Mouse (Mus musculus): ENCODE results near the gene Ovol1. TPM values are rescaled to one million over a fixed set of nuclear protein-coding genes. Genes with fewer than 3 reads are reported as not detected.

Ovol1 gene
- total RNA-seq, 2 experiments from 2014 or later, result not detected

DNA sequence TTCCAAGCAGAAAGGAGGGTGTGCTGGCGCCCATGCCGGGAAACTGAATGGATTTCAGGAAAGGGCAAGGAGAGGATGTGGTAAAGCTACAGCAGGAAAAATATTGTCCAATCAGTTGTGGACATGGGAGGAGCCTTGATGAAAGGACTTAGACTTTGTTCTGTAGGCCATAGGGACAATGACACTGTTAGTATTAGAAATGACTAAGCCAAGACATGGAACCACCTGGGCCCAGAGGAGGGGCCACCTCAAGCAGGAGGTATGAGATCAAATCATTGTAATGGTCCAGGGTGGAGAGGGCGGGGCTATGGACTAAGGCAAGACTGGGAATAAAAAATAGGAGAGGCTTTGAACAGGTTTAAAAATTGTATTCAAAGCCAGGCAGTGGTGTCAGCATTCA is 41.7 kb downstream of the Ovol1 start:
- DNase-seq, result no peak

- DNase-seq, result peak; percentile 40 to 50
Observed at GRCm38 (mm10) chr19:5516906-5517505, 43.4 kb downstream of the Ovol1 start.

DNA sequence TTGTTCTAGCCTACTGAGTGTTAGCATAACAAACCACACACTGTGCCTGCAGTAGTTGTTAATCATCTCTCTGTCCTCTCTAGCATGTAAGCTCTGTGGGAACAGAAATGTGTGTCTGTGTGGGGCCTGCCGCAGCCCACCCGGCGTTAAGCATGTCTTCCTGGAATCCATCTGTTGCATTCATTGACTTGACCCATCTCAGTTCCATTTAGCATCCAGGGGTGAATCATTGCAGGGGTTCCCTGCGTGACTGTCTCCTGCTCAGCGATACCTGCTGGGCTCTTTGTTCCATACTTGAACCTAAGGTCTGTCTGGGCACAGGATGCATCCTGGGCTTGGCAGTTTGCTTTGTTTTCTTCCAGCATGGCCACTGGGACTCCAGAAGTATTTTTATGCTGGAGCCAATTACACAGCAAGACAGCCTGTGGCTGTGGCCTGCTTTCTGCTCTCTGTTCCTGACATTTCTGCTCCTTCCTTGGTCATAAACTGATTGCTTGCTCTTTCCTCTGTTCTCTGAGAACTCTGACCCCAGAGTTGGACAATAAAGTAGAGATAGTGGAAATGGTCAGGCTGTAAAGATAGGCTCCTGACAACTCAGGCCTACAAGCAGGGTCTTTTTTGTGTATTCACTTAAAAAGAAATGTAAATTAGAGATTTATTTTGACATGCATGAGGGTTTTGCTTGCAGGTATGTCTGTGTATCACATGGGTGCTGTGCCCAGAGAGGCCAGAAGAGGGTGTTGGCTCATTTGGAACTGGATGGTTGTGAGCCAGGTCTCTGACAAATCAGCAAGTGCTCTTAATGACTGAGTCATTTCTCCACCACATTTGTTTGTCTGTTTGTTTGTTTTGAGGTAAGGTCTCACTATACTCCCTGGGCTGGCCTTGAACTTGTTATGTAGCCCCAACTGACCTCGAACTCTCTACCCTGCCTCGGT is 44.3 kb downstream of the Ovol1 start:
- no peak for DNase-seq

DNA sequence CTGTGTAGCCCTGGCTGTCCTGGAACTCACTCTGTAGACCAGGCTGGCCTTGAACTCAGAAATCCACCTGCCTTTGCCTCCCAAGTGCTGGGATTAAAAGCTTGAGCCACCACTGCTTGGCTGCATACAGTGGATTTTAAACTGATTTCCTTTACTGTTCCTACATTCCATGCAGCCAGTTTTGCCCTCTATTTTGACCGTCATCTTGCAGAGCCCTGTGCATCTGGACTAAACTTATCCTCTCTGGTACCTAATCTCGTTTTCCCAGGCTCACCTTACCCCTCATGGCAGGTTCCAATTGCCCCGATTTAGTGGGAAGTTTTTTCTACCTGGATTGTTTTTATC is 47.5 kb downstream of the Ovol1 start:
- DNase-seq, result no peak

DNA sequence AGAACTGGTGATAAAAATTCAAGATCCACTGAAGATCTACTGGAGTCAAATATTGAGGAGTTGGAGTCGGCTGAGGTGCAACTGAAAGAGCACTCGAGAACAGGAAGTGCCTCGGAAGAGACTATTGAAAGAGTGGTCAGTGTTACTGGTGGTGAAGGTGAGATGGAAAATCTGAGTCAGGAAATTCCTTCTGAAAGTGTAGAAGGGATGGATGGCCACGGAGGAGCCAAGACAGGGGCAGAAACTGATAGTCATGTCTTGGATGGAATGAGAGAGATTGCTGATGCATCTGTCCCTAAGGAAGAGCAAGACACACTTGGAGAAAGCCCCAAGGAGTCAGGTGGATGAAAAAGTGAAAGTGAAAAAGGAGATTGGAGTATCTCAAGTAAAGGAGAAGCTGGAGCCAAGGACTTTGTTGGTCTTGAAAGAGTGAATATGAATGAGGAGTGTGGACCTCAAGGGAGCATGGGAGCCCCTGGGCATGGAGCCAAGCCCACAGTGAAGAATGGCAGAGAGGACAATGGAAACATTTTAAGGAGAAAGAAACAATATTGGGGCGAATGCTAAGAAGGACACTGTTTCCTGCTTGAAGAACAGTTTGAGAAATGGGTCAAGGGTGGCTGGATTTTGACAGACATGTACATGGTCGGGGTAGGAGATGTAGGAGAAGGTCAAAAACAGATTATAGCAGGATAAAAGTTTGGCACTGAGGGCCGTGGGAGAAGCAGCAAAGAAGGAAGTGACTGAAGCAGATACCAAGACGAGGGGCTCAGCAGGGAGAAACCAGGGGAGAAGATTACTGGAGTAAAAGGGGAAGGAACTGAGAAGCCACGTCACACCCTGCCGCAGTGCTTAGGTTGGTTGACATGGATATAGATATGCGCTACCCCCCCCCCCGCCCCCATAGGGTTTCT is 48.1 kb downstream of the Ovol1 start:
- DNase-seq, result no peak

- peak in 1 of 2 experiments; percentile 18 for DNase-seq
Observed at GRCm38 (mm10) chr19:5511074-5511632, 49.3 kb downstream of the Ovol1 start.

DNA sequence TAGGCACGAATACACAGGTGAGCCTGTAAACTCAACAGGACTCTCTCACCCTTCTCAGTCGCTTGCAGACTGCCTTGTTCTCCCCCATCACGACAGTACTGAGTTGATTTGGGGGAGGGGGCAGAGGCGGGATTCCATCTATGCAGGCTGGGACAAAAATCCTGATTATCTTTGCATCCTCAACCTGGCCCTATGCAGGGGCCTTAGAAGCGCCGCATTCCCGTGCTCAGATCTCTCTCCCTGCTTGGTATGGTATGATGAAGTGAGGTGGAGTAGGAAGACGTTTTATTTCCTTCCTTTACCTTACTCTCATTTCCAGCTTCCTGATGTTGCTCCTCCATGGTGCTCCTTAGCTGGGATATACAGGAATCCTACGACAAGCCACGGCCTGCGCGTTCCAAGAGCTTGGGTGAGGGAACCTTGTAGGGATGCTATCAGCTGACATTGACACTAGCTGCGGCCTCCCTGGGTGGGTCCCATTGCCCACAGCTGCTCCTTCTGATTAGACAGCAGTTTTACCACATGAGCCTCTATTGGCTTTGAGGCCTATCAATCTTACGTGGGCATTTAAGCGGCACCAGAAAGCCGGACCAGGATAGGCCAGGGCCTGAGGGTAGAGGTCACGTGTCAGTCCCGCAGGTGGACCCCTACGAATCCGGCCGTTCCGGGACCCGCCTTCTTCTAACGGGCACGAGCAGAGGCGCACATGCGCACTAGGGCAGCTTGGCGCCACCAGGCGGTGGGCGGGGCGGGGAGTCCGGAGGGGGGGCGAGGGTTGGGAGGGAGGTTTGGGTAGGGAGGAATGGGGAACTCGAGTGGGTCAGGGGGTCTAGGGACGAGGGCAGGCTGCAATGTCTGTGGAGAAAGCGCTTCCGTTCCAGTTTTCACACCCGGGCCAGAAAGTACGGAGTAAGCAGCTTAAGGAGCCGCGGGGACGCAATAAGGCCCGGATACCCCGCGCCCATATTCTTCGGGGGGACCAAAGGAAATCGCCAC is 50.1 kb downstream of the Ovol1 start, which contains the start of gene Snx32:
Gene Snx32 (minus strand): TSS at position 508 of the 996 bp plus-strand sequence.
- DNase-seq, result peak; percentile 98

DNA sequence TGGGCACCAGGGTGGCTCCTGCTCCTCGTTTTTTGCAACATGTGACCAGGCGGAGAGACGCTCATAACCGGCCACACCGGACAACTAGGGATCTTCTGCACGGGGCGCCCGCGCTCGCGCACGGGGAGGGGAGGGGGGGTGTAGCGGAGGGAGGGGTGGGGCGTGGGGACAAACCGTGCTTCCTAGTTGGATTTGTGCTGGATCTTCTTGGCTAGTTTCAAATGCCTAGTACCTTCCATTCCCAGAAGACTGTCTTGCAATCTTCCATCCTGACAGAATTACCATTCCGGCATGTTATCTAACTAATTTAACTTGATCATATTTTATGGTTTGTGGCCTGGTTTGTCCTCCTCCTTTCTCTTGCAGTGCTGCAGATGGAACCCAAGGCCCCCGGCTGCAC is 56.8 kb downstream of the Ovol1 start, which contains the start of gene 1700020D05Rik:
Gene 1700020D05Rik (minus strand): TSS at position 101 of the 400 bp plus-strand sequence.
- DNase-seq, result no peak

GRCm38 (mm10) chr19:5500330-5500875 is 60.0 kb downstream of the Ovol1 start:
- peak; percentile 42 to 53 for DNase-seq

Other genes with a start within 250 kb of the Ovol1 start
- not detected for gene Catsper1, start 224.9 kb downstream of the Ovol1 start, total RNA-seq (2021)
- 1 to 10 TPM; 2.1 to 2.5 TPM for gene Cst6, start 211.1 kb downstream of the Ovol1 start, total RNA-seq (2021)
- 10 to 100 TPM; 24.4 to 26.1 TPM for gene Eif1ad, start 193.9 kb downstream of the Ovol1 start, total RNA-seq (2021)
- gene Banf1, start 193.5 kb downstream of the Ovol1 start, total RNA-seq (2021), result 100 to 1,000 TPM; 152 to 165 TPM
- 10 to 100 TPM; 79.1 to 86.5 TPM for gene Sart1, start 171.9 kb downstream of the Ovol1 start, total RNA-seq (2021)
- gene Tsga10ip, start 158.1 kb downstream of the Ovol1 start, total RNA-seq (2021), result not detected
- 100 to 1,000 TPM; 250 to 263 TPM for gene Drap1, start 135.7 kb downstream of the Ovol1 start, total RNA-seq (2021)
- gene AI837181, start 135.5 kb downstream of the Ovol1 start, total RNA-seq (2021), result 10 to 100 TPM; 43.7 to 50.6 TPM
- gene Fosl1, start 113.1 kb downstream of the Ovol1 start, total RNA-seq (2021), result 1 to 10 TPM in 1 of 2 experiments, not detected in 1; 5.3 TPM
- gene Ccdc85b, start 102.8 kb downstream of the Ovol1 start, total RNA-seq (2021), result 1 to 10 TPM; 7.9 to 8.3 TPM
- gene Fibp, start 100.0 kb downstream of the Ovol1 start, total RNA-seq (2021), result 10 to 100 TPM; 89.1 to 95.3 TPM
- gene Ctsw, start 92.1 kb downstream of the Ovol1 start, total RNA-seq (2021), result under 1 TPM in 1 of 2 experiments, not detected in 1; 0.26 TPM
- gene Efemp2, start 86.7 kb downstream of the Ovol1 start, total RNA-seq (2021), result 10 to 100 TPM; 50.2 to 87.9 TPM
- gene Mus81, start 72.2 kb downstream of the Ovol1 start, total RNA-seq (2021), result 10 to 100 TPM; 23.1 to 30.7 TPM
- gene Cfl1, start 70.2 kb downstream of the Ovol1 start, total RNA-seq (2021), result 100 to 1,000 TPM; 659 to 740 TPM
- gene 1700020D05Rik, start 56.9 kb downstream of the Ovol1 start, total RNA-seq (2021), result 1 to 10 TPM; 1.0 to 1.5 TPM
- gene Snx32, start 50.1 kb downstream of the Ovol1 start, total RNA-seq (2021), result 10 to 100 TPM; 11.1 to 12.1 TPM
- 1 to 10 TPM; 7.8 to 8.3 TPM for gene Ap5b1, start 7.4 kb upstream of the Ovol1 start, total RNA-seq (2021)
- gene Rnaseh2c, start 41.2 kb upstream of the Ovol1 start, total RNA-seq (2021), result 100 to 1,000 TPM; 124 to 139 TPM
- gene Kat5, start 49.6 kb upstream of the Ovol1 start, total RNA-seq (2021), result 10 to 100 TPM; 66.2 to 68.2 TPM
- 10 to 100 TPM; 85.7 to 86.4 TPM for gene Rela, start 76.8 kb upstream of the Ovol1 start, total RNA-seq (2021)
- 10 to 100 TPM; 40.5 to 57.2 TPM for gene Sipa1, start 103.1 kb upstream of the Ovol1 start, total RNA-seq (2021)
- gene Map3k11, start 128.1 kb upstream of the Ovol1 start, total RNA-seq (2021), result 10 to 100 TPM; 44.7 to 45.8 TPM
- gene Pcnx3, start 128.3 kb upstream of the Ovol1 start, total RNA-seq (2021), result 100 to 1,000 TPM in 1 of 2 experiments, 10 to 100 TPM in 1; 89.5 to 108 TPM
- not detected for gene Kcnk7, start 143.7 kb upstream of the Ovol1 start, total RNA-seq (2021)
- gene Ehbp1l1, start 165.7 kb upstream of the Ovol1 start, total RNA-seq (2021), result 10 to 100 TPM; 30.8 to 38.3 TPM
- gene Fam89b, start 169.0 kb upstream of the Ovol1 start, total RNA-seq (2021), result 10 to 100 TPM; 41.4 to 66.5 TPM
- gene Ltbp3, start 180.3 kb upstream of the Ovol1 start, total RNA-seq (2021), result 100 to 1,000 TPM; 222 to 305 TPM
- 100 to 1,000 TPM; 103 to 107 TPM for gene Scyl1, start 210.8 kb upstream of the Ovol1 start, total RNA-seq (2021)